Mouse (Mus musculus): ENCODE results near the gene Clybl.

- TF ChIP-seq CTCF (IDR thresholded peaks at IDR 0.05; ENCODE audit: control insufficient read depth, insufficient read depth, low read length) = no peak
- TF ChIP-seq POLR2A (IDR thresholded peaks at IDR 0.05; ENCODE audit: borderline replicate concordance, control insufficient read depth, low read depth, low read length) = no peak
These were observed 69.8 kb downstream of the Clybl start for GRCm38 (mm10) chr14:122251346-122251745.
